Mouse (Mus musculus): ENCODE results near the gene Tmem14c.

DNA sequence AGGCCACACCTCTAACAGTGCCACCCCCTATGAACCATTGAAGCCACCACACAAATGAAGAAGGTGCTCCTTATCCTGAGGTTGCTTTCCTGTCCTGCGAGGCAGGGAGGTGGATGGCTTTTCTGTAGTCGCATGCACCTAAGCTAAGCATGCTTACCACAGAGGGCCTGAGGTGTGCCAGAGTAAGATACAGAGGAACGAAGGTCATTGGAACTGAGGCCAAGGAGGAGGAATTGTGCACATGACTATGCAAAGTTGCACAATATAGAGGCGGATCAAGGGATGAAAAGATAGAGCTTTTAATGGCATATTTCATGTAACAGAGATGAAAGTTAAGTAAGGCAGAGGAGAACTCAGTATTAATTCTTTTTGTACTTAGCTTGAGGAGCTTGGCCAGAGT is 9.8 kb upstream of the Tmem14c start:
- TF ChIP-seq CTCF (conservative IDR thresholded peaks at IDR 0.05; ENCODE audit: low read length) (no peak), NANOG (IDR thresholded peaks at IDR 0.05; ENCODE audit: borderline replicate concordance, low read length) (no peak), POU5F1 (IDR thresholded peaks at IDR 0.05; ENCODE audit: borderline replicate concordance, low read length) (no peak)

Data from E14TG2a.4 (cell line).